Mouse (Mus musculus): ENCODE measurements around the gene Papln. TPM values are rescaled to one million over a fixed set of nuclear protein-coding genes. Genes with fewer than 3 reads are reported as not detected.

Papln gene
- polyA plus RNA-seq, 1 experiment from 2014 or later: 0.53 TPM

DNA sequence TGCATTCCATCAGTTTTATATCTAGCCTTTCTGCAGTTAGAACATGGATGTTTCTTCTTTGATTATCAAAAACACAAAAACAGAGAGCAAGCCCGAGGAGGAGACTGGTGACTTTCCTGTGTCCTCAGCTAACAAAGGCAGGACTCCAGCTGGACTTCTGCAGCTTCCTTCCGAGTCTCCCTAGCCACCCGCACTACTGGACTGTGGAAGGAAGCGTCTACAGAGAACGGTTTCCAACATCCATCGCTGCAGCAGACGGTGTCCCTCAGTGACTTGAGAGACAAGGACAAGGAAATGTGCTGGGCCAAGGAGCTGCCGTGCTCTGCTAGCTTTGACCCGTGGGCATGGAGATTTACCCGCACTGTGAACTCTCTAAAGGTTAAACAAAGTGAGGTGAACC is 29.4 kb upstream of the Papln start:
- 84% methylated on average over 10 of the region's 10 CpGs for WGBS
- H3K4me1 ChIP-seq (ENCODE audit: control insufficient read depth, insufficient read depth, low read length): no peaks in the 10 kb centered on the region

DNA sequence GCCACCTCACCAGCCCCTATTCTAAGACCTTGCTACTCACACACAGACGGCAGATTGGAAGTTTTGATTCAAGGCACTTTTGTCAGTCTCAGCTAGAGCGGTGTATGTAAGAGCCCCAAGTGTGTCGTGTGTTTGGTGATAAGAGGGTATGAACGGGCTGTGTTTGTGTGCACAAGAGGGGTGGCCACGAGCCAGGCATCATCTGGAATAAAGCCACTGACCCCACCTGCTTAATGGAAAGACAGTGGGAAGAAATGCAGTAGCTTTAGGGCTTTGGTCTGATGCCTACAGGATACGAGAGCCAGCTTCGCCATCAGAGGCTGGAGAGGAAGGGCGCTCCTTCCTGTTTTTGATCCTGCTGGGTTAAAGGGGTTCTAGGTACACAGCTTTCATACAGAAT is 27.2 kb upstream of the Papln start:
- no peaks in the 10 kb centered on the region for H3K9me3 ChIP-seq (ENCODE audit: control insufficient read depth, low read length)
- no peak overlapping the region for H3K27ac ChIP-seq (ENCODE audit: low read depth, low read length)
- 88% methylated on average over 8 of the region's 8 CpGs for WGBS
- no peak overlapping the region for H3K4me3 ChIP-seq (ENCODE audit: low read length)
- no peaks in the 10 kb centered on the region for H3K27me3 ChIP-seq (ENCODE audit: control insufficient read depth, insufficient read depth, low read length)
- peaks cover 41% of the 10 kb centered on the region for H3K36me3 ChIP-seq (ENCODE audit: control insufficient read depth, insufficient read depth, low read length)
- H3K4me1 ChIP-seq (ENCODE audit: control insufficient read depth, insufficient read depth, low read length): no peaks in the 10 kb centered on the region
- ATAC-seq (ENCODE audit: low FRiP score, low TSS enrichment): no peak
- no peak overlapping the region for H3K4me2 ChIP-seq (replicated peaks; ENCODE audit: low read depth, low read length)
- H3K9ac ChIP-seq (ENCODE audit: low read depth, low read length): no peak overlapping the region

More for the DNA sequence above, 29.4 kb upstream of the Papln start:
- peaks cover 60% of the 10 kb centered on the region for H3K36me3 ChIP-seq (ENCODE audit: control insufficient read depth, insufficient read depth, low read length)
- H3K4me2 ChIP-seq (replicated peaks; ENCODE audit: low read depth, low read length): no peak overlapping the region
- no peak overlapping the region for H3K27ac ChIP-seq (ENCODE audit: low read depth, low read length)
- ATAC-seq (ENCODE audit: low FRiP score, low TSS enrichment): no peak
- H3K9me3 ChIP-seq (ENCODE audit: control insufficient read depth, low read length): no peaks in the 10 kb centered on the region
- no peaks in the 10 kb centered on the region for H3K27me3 ChIP-seq (ENCODE audit: control insufficient read depth, insufficient read depth, low read length)
- no peak overlapping the region for H3K9ac ChIP-seq (ENCODE audit: low read depth, low read length)
- no peak overlapping the region for H3K4me3 ChIP-seq (ENCODE audit: low read length)

DNA sequence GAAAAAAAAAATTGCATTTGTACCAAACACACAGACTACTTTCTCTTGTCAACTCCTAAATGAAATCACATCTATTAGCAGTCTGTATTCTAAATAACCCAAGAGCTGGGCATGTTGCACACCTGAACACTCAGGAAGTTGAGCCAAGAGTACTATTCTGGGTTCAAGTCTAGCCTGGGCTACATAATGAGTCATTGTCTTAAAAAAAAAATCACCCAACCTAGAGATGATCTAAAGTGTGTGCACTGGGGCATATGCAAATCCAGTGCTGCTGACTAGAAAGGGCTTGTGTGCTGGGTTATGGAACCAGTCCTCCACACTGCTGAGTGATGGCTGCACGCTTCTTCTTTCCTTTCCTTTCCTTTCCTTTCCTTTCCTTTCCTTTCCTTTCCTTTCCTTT is 24.8 kb upstream of the Papln start:
- H3K36me3 ChIP-seq (ENCODE audit: control insufficient read depth, insufficient read depth, low read length): peaks cover 20% of the 10 kb centered on the region; the same call in 1 of the 2 replicates
- no peak for ATAC-seq (ENCODE audit: low FRiP score, low TSS enrichment)
- no peaks in the 10 kb centered on the region for H3K27me3 ChIP-seq (ENCODE audit: control insufficient read depth, insufficient read depth, low read length)
- H3K9ac ChIP-seq (ENCODE audit: low read depth, low read length): no peak overlapping the region
- H3K4me3 ChIP-seq (ENCODE audit: low read length): no peak overlapping the region
- H3K4me2 ChIP-seq (replicated peaks; ENCODE audit: low read depth, low read length): no peak overlapping the region
- 94% methylated on average over 1 of the region's 1 CpGs for WGBS
- no peaks in the 10 kb centered on the region for H3K9me3 ChIP-seq (ENCODE audit: control insufficient read depth, low read length)
- no peaks in the 10 kb centered on the region for H3K4me1 ChIP-seq (ENCODE audit: control insufficient read depth, insufficient read depth, low read length)
- H3K27ac ChIP-seq (ENCODE audit: low read depth, low read length): no peak overlapping the region

DNA sequence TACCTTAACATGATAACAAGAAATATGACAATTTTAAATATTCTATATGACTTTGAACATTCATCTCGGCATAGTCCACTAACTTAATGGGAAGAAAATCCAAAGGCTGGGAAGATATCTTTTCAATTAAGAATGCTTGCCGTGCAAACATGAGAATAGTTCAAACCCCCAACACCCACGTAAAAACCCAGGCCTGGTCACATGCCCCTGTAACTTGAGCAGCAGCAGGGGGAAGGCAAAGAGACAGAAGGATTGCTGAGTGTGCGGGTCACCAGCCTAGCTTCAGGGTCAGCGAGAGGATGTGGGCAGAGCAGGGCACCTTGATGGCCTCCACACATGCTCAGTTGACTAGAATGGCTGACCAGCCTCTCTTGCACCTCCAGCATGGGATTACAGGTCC is 21.7 kb upstream of the Papln start:
- Histone ChIP-seq H3K4me2 (replicated peaks; ENCODE audit: low read depth, low read length) (no peak overlapping the region), H3K4me1 (ENCODE audit: control insufficient read depth, insufficient read depth, low read length) (no peaks in the 10 kb centered on the region), H3K27ac (ENCODE audit: low read depth, low read length) (no peak overlapping the region), H3K36me3 (ENCODE audit: control insufficient read depth, insufficient read depth, low read length) (no peaks in the 10 kb centered on the region), H3K27me3 (ENCODE audit: control insufficient read depth, insufficient read depth, low read length) (no peaks in the 10 kb centered on the region), H3K9ac (ENCODE audit: low read depth, low read length) (no peak overlapping the region), H3K9me3 (ENCODE audit: control insufficient read depth, low read length) (no peaks in the 10 kb centered on the region), H3K4me3 (ENCODE audit: low read length) (no peak overlapping the region)
- peak; percentile 43; the same call in 1 of the 2 replicates for ATAC-seq (ENCODE audit: low FRiP score, low TSS enrichment)
- 32% methylated on average over 5 of the region's 5 CpGs for WGBS

- no peak for ATAC-seq (ENCODE audit: low FRiP score, low TSS enrichment)
- H3K27me3 ChIP-seq (ENCODE audit: control insufficient read depth, insufficient read depth, low read length): no peaks in the 10 kb centered on the region
- H3K36me3 ChIP-seq (ENCODE audit: control insufficient read depth, insufficient read depth, low read length): no peaks in the 10 kb centered on the region
- H3K4me3 ChIP-seq (ENCODE audit: low read length): no peak overlapping the region
- WGBS: 88% methylated on average over 4 of the region's 4 CpGs
- no peak overlapping the region for H3K4me2 ChIP-seq (replicated peaks; ENCODE audit: low read depth, low read length)
- H3K9ac ChIP-seq (ENCODE audit: low read depth, low read length): no peak overlapping the region
- H3K27ac ChIP-seq (ENCODE audit: low read depth, low read length): no peak overlapping the region
- H3K4me1 ChIP-seq (ENCODE audit: control insufficient read depth, insufficient read depth, low read length): no peaks in the 10 kb centered on the region
- H3K9me3 ChIP-seq (ENCODE audit: control insufficient read depth, low read length): no peaks in the 10 kb centered on the region
Observed at GRCm38 (mm10) chr12:83742834-83743233, 20.6 kb upstream of the Papln start.

DNA sequence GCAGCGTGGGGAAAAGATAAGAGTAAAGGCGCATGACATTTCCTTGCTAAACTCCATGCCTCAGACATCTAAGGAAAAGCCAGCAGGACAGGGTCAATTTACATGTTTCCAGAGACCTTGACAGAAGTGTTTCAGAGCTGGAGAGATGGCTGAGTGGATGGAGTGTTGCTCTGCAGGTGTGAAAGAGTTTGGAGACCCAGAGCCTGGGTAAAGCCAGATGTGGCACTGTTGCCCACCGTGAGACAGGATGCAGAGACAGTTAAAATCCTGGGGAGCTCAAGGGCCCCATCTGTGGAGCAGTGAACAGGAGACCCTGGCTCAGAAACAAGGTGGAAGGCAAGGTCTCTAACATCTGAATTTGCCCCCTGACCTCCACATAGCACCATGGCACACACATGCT is 19.7 kb upstream of the Papln start:
- no peak for ATAC-seq (ENCODE audit: low FRiP score, low TSS enrichment)
- Histone ChIP-seq H3K4me3 (ENCODE audit: low read length) (no peak overlapping the region), H3K27ac (ENCODE audit: low read depth, low read length) (no peak overlapping the region), H3K9ac (ENCODE audit: low read depth, low read length) (no peak overlapping the region), H3K9me3 (ENCODE audit: control insufficient read depth, low read length) (no peaks in the 10 kb centered on the region), H3K4me1 (ENCODE audit: control insufficient read depth, insufficient read depth, low read length) (no peaks in the 10 kb centered on the region), H3K4me2 (replicated peaks; ENCODE audit: low read depth, low read length) (no peak overlapping the region), H3K27me3 (ENCODE audit: control insufficient read depth, insufficient read depth, low read length) (no peaks in the 10 kb centered on the region), H3K36me3 (ENCODE audit: control insufficient read depth, insufficient read depth, low read length) (no peaks in the 10 kb centered on the region)
- WGBS: 77% methylated on average over 3 of the region's 3 CpGs

DNA sequence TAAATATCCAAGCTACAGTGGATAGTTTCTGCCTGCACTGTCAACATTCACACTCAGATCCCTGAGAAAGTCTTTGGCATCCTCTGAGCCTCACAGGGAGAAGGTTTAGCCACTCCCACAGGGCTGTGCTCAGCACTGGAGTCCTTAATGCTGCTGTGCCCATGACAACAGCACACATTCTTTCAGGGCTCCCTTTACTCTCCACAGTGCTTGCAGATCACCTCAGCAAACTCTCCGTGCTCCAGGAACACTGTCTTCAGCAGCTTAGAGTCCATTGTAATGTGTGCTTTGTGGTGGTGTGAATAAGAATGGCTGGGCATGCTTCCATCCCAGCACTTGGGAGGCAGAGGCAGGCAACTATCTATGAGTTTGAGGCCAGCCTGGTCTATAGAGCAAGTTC is 14.2 kb upstream of the Papln start:
- Histone ChIP-seq H3K27ac (ENCODE audit: low read depth, low read length) (no peak overlapping the region), H3K4me1 (ENCODE audit: control insufficient read depth, insufficient read depth, low read length) (no peaks in the 10 kb centered on the region), H3K9me3 (ENCODE audit: control insufficient read depth, low read length) (no peaks in the 10 kb centered on the region), H3K27me3 (ENCODE audit: control insufficient read depth, insufficient read depth, low read length) (no peaks in the 10 kb centered on the region), H3K36me3 (ENCODE audit: control insufficient read depth, insufficient read depth, low read length) (no peaks in the 10 kb centered on the region), H3K9ac (ENCODE audit: low read depth, low read length) (no peak overlapping the region), H3K4me3 (ENCODE audit: low read length) (no peak overlapping the region), H3K4me2 (replicated peaks; ENCODE audit: low read depth, low read length) (no peak overlapping the region)
- ATAC-seq (ENCODE audit: low FRiP score, low TSS enrichment): no peak
- WGBS: 70% methylated on average over 1 of the region's 1 CpGs

DNA sequence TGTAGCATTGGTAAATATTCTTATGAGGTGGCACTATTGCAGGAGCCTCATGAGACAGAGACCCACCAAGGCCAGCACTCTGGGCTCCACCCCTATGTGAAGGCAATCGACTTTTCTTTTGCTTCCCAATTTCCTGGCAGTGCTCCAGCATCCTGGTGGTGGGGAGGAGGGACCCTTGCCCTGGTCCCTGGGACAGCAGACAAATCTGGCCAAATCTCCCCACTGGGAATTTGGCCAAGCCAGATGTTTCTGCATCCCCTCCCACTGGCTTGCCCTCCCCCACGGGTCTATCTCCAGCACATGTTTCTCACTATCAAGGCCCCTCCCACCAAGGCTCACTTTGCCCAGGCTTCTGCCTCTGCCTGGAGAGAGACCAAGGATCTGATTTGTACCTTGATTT is 10.9 kb upstream of the Papln start:
- no peaks in the 10 kb centered on the region for H3K36me3 ChIP-seq (ENCODE audit: control insufficient read depth, insufficient read depth, low read length)
- no peak overlapping the region for H3K4me3 ChIP-seq (ENCODE audit: low read length)
- no peak overlapping the region for H3K9ac ChIP-seq (ENCODE audit: low read depth, low read length)
- H3K4me1 ChIP-seq (ENCODE audit: control insufficient read depth, insufficient read depth, low read length): no peaks in the 10 kb centered on the region
- H3K9me3 ChIP-seq (ENCODE audit: control insufficient read depth, low read length): no peaks in the 10 kb centered on the region
- no peaks in the 10 kb centered on the region for H3K27me3 ChIP-seq (ENCODE audit: control insufficient read depth, insufficient read depth, low read length)
- no peak overlapping the region for H3K4me2 ChIP-seq (replicated peaks; ENCODE audit: low read depth, low read length)
- ATAC-seq (ENCODE audit: low FRiP score, low TSS enrichment): 0 out of 2 replicates have a peak, but pooled peaks have one; percentile 12
- H3K27ac ChIP-seq (ENCODE audit: low read depth, low read length): no peak overlapping the region
- 30% methylated on average over 2 of the region's 2 CpGs for WGBS

DNA sequence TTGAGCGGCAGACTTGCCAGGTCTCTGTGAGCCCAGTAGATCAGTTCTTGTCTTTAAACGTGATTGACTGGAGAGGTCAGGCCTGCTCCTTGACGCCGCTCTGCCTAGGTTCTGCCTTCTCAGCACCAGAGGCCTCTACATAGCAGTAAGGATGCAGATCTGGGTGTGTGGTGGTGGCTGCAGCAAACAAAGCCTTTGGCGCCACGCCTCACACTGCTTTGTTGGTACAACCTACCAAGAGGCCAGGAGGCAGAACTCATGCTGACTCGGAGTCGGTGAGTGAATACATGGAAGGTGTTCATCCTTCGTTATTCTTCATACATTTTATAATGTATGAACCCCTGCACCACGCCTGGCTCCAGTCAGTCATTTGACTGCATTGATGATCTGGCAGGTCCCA is 4.7 kb upstream of the Papln start:
- H3K27me3 ChIP-seq (ENCODE audit: control insufficient read depth, insufficient read depth, low read length): no peaks in the 10 kb centered on the region
- H3K4me1 ChIP-seq (ENCODE audit: control insufficient read depth, insufficient read depth, low read length): peaks cover 18% of the 10 kb centered on the region
- no peak overlapping the region for H3K9ac ChIP-seq (ENCODE audit: low read depth, low read length)
- H3K4me3 ChIP-seq (ENCODE audit: low read length): no peak overlapping the region
- H3K36me3 ChIP-seq (ENCODE audit: control insufficient read depth, insufficient read depth, low read length): no peaks in the 10 kb centered on the region
- H3K9me3 ChIP-seq (ENCODE audit: control insufficient read depth, low read length): no peaks in the 10 kb centered on the region
- H3K4me2 ChIP-seq (replicated peaks; ENCODE audit: low read depth, low read length): no peak overlapping the region
- WGBS: 78% methylated on average over 10 of the region's 10 CpGs
- H3K27ac ChIP-seq (ENCODE audit: low read depth, low read length): no peak overlapping the region
- no peak for ATAC-seq (ENCODE audit: low FRiP score, low TSS enrichment)

DNA sequence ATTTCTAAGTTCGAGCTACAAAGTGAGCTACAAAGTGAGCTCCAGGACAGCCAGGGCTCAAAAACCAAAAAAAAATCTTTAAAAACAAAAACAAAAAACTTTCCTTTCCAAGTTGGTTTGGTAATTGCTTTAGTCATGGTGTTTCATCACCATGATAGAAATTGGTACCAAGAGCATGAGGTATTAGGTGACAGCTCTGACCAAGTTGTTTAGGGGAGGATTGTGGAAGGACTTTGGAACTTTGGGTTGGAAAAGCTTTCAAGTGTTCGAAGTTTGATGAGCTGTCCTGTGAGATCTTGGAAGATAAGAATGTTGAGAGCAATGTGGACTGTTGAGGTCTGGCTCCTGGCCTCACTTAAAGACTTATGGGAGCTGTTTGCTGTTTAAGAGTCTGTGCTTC is 3.2 kb upstream of the Papln start:
- Histone ChIP-seq H3K4me3 (ENCODE audit: low read length) (no peak overlapping the region), H3K9ac (ENCODE audit: low read depth, low read length) (no peak overlapping the region), H3K4me2 (replicated peaks; ENCODE audit: low read depth, low read length) (no peak overlapping the region), H3K36me3 (ENCODE audit: control insufficient read depth, insufficient read depth, low read length) (no peaks in the 10 kb centered on the region), H3K27me3 (ENCODE audit: control insufficient read depth, insufficient read depth, low read length) (no peaks in the 10 kb centered on the region), H3K27ac (ENCODE audit: low read depth, low read length) (no peak overlapping the region), H3K4me1 (ENCODE audit: control insufficient read depth, insufficient read depth, low read length) (peaks cover 26% of the 10 kb centered on the region), H3K9me3 (ENCODE audit: control insufficient read depth, low read length) (no peaks in the 10 kb centered on the region)
- ATAC-seq (ENCODE audit: low FRiP score, low TSS enrichment): no peak
- 81% methylated on average over 2 of the region's 2 CpGs for WGBS
